Mouse (Mus musculus) ovary, postnatal 14 days (tissue): ENCODE results near the gene Mfsd2a.
"Not testable (repeated sequence)": the region's sequence is repeated elsewhere in the genome, so short reads cannot be mapped to it uniquely, and the experiment has no call there.

Source experiments
- DNase-seq: peaks from one replicate; pipeline ENCODE4 v3.0.0; 2022; ENCODE audit warnings: low spot score

Mfsd2a gene

GRCm38 (mm10) chr4:122961100-122961567 is at the start of gene Mfsd2a:
TSS of gene Mfsd2a (minus strand) at chr4:122961188.
- peak; percentile 52 for DNase-seq

DNA sequence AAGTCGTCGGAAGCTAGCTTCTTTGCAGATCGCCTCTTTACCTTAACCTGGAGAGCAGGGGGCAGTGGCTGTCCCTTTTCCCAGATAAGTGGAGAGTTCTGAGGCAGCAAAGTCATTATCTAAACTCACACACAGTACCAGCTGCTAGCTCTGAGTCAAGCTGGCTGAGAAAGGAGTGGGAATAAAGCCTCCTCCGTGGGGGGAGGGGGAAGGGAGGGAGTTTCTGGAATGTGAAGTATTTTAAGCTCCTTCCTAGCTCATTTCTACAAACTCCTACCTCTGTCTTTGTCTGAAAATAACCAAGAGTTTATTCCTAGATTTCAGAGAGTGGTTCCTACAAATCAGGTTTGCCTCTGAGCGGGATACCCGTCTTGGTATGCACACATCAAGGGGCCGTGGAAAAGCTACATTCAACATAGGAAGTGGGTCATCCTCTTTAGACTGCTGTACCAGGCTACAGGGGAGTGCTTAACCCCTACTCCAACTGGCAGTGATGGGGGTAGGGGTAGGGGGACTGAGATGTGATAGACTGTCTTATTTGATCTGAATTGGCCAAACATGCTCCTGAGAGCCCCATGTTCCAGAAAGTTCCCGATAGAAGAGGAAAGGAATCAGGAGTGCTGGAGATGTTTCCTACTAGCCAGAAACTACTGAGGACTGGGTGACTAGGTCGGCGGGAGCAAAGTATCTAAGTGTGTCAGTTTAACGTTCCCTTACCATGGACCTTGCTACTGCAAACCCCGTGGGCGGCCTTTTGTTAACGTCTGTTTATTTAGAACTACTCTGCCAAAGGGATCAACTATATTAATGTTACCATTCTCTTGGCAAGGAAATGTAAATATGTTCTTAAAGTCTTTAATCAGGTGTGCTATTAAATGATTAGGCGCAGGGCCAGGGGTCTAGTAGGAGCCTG is 44.3 kb upstream of the Mfsd2a start:
- no peak for DNase-seq

DNA sequence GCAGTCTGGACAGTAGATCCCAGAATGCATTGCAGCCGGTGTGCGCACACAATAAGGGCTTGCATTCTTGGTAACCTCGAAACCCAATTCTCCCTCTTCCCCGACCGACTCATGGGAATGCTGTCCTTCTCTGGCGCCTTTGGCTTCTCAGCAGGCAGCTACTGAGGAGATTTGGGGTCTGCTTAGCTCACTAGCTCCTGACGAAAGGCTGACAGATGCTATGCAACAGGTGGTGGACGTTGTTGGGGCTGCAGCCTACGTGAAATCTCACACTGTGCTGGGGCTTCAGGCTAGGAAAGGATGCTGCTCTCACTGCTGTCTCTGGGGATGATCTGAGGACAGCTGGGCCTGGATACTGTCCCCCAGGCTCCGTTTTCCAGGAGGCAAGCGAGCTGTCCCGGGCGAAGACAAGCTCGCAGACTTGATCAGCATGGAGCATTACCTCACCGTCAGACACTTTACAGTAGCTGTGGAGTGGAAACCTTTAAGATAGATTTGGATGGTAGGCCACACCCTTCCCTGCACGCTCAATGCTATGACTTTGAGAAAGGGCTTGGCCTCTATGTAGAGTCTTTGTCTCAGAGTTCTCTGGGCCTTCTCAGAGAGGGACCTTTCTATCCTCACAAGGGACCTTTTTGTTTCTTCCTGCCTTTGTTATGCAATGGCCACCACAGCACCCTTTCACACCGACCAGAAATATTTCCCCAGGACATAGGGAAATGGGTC is 39.8 kb upstream of the Mfsd2a start:
- no peak for DNase-seq

GRCm38 (mm10) chr4:123000130-123000529 is 39.1 kb upstream of the Mfsd2a start:
- no peak for DNase-seq

GRCm38 (mm10) chr4:122999263-122999691 is 38.3 kb upstream of the Mfsd2a start:
- DNase-seq = no peak

DNA sequence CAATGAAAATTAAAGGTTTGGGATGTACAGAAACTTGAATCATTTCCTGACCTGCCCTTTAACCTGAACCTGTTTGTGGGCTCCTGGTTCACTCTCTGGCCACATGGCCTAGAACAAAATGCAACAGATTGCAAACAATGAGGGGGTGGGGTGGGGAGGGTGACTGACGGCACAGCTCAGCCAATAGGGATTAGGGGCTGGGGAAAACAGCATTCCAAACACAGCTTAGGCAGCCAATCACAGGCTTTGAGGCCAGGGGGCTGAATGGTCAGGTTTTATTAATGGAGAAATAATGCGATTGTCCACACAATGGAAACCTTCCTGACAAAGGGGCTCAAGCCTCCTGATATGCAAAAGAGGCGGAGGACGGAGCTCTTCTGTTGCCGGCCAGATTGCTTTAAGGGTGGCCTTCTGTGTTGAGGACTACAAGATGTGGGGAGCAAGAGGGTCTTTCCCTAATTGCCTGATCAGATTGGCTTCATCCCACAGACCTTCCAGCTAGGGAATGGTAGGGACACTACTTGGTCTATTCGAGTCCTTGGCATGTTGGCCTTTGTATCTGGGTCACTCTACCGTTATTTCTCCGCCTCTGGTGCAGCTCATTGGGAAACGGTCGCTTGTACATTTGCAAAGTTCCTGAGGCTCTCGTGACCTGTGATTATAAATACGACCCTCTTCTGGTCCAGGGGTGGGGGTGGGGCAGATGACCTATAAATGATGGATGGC is 37.7 kb upstream of the Mfsd2a start:
- DNase-seq = no peak

DNA sequence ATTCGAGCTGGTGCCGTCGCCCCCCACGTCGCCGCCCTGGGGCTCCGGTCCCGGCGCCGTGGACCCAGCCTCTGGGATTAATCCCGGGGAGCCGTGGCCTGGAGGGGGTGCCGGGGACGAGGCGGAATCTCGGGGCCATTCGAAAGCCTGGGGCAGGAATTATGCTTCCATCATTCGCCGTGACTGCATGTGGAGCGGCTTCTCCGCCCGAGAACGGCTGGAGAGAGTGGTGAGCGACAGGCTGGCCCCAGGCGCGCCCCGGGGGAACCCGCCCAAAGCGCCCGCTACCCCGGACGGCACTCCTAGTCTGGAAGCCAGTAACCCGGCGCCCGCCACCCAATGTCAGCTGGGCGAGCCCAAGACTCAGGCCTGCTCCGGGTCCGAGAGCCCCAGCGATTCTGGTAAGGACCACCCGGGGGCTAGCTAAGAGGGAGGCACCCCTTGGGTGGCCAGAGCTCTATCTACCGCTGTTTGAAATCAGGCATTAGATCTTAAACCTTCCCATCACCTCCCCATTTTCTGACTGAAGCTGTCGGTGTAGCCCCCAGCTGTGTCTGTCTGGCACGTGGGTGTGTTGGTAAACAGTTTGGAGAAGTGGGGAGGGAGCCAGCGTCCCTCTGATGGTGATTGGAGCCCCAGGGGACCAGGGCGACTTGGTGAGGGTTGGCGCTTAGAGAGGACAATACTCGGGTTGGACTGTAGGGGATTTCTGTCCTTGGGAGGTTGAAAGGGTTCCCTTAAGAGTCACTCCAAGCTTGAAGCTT is 35.8 kb upstream of the Mfsd2a start:
- no peak for DNase-seq

DNA sequence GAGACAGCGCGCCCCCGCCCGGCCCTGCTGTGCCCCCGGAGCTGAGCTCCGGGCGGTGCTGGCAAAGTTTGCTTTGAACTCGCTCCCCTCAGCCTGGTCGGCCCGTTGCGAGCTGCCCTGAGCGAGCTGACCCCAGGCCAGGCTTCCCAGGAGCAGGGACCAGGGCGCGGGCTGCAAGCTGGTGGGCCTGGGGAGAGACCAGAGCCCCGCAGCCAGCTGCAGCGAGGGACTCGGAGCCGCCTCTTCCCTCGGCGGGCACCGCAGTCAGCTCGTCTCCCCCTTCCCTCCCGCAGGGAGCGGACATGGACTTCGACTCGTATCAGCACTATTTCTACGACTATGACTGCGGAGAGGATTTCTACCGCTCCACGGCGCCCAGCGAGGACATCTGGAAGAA is 35.2 kb upstream of the Mfsd2a start:
- no peak for DNase-seq

- peak; percentile 69 for DNase-seq
These were observed 34.6 kb upstream of the Mfsd2a start, which contains the start of gene Mycl for GRCm38 (mm10) chr4:122995404-122996220. TSS of gene Mycl (plus strand) at chr4:122995652.

- no peak for DNase-seq
These were observed 31.3 kb upstream of the Mfsd2a start for GRCm38 (mm10) chr4:122992276-122992675.

DNA sequence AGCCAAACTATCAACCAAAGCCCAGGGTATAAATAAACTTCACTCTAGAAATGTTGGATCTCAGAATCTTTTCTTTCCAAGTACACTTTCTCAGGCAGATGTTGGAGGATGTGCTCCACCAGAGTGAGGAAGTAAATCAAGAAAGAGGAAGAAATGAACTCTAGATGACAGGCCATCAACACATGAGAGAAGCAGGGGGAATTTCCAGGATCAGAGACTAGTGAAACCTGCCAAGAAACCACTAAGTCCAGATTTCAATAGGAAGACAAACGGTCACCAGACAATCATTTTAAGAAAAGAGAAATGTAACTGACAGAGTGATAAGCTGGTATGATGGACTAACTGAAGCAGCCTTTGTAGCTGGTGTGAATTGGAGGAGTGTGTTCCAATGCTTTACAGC is 30.2 kb upstream of the Mfsd2a start:
- no peak for DNase-seq

- not testable (repeated sequence) for DNase-seq
These were observed 27.0 kb upstream of the Mfsd2a start for GRCm38 (mm10) chr4:122988004-122988403.

GRCm38 (mm10) chr4:122987421-122987820 is 26.4 kb upstream of the Mfsd2a start:
- DNase-seq = no peak

- peak; percentile 54 for DNase-seq
These were observed 24.1 kb upstream of the Mfsd2a start for GRCm38 (mm10) chr4:122985110-122985509.

- DNase-seq = no peak
These were observed 22.7 kb upstream of the Mfsd2a start for GRCm38 (mm10) chr4:122983486-122984261.

DNA sequence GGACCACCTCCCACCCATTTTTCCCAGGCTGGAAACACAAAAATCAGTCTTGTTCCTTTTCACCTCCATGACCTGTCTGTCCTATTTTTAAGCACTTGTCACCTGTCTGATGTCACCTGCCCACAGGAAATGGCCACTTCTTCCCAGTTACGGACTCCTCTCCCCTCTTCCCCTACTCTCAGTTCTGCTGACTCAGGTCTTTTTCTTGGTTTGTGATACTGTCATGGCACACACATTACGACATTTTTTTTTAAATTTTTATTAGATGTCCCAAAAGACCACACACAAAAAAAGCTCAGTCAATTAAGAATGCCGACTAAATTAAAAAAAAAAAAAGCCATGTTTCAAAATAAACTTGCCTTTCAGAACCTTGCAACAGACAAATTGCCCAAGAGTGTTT is 21.5 kb upstream of the Mfsd2a start:
- DNase-seq = no peak

GRCm38 (mm10) chr4:122981930-122982329 is 20.9 kb upstream of the Mfsd2a start:
- DNase-seq = no peak

- DNase-seq = no peak
These were observed 20.2 kb upstream of the Mfsd2a start for GRCm38 (mm10) chr4:122981238-122981637.

GRCm38 (mm10) chr4:122980684-122981083 is 19.7 kb upstream of the Mfsd2a start:
- DNase-seq = no peak

DNA sequence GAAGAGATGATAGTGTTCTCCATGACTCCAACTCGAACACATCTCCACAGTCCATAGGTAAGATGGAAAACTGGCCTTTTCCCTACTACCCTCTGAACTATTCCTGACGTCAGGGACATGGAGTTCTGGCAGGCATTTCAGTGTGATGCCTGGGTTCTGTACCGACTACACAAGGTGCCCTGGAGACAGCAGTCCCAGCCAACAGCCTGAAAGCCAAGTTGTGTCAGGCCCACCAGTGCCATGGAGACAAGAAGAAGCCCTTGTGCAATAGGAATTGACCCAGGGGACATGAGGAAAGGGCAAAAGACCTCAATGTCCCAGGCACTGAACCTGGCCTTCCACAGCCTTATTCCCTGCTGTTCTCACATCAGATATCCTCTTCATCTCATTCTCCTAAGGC is 18.8 kb upstream of the Mfsd2a start:
- DNase-seq = no peak
